ENCODE assay signal across 8 mouse cellular contexts in genomic region chr1:172324725-172325124, GRCm38 (mm10). TPM values are rescaled to one million over a fixed set of nuclear protein-coding genes. Genes with fewer than 3 reads are reported as not detected.
DNase-seq lines count a peak whose midpoint lies in the region; ATAC-seq and TF ChIP-seq lines count a peak whose summit lies in the region.

No protein-coding gene starts in this region.

- no peak overlapping the region for H3K27ac ChIP-seq in liver, embryonic 14.5 days
- H3K27ac ChIP-seq in neural tube, embryonic 14.5 days (ENCODE audit: low read depth, low read length) = no peak overlapping the region

- H3K27me3 ChIP-seq in Patski = peaks cover 4% of the 10 kb centered on the region
- peaks cover 28% of the 10 kb centered on the region for H3K27me3 ChIP-seq in liver, embryonic 14.5 days (ENCODE audit: control insufficient read depth, insufficient read depth, low read length)
- no peaks in the 10 kb centered on the region for H3K27me3 ChIP-seq in neural tube, embryonic 14.5 days (ENCODE audit: control insufficient read depth, insufficient read depth, low read length)

- TF ChIP-seq EP300 in liver, embryonic 14.5 days (IDR thresholded peaks at IDR 0.05; ENCODE audit: low read depth) = no peak

- H3K4me1 ChIP-seq in liver, embryonic 14.5 days (replicated peaks; ENCODE audit: control insufficient read depth in 2 of 2, insufficient read depth in 2 of 2, low read length in 1 of 2) = no peaks in the 10 kb centered on the region
- H3K4me1 ChIP-seq in neural tube, embryonic 14.5 days (ENCODE audit: control insufficient read depth, insufficient read depth, low read length) = peaks cover 18% of the 10 kb centered on the region

- TF ChIP-seq CTCF in Patski (IDR thresholded peaks at IDR 0.05) = no peak
- TF ChIP-seq CTCF in liver, embryonic 14.5 days (IDR thresholded peaks at IDR 0.05; ENCODE audit: low read depth) = peak; percentile 92

- ATAC-seq in Patski = peak; percentile 86
- ATAC-seq in liver, embryonic 14.5 days (ENCODE audit: insufficient read depth) = peak; percentile 54; the same call in 1 of the 2 replicates
- ATAC-seq in neural tube, embryonic 14.5 days (ENCODE audit: low read depth) = peak; percentile 15; the same call in 1 of the 2 replicates

- no peaks in the 10 kb centered on the region for H3K36me3 ChIP-seq in liver, embryonic 14.5 days (replicated peaks; ENCODE audit: control insufficient read depth, insufficient read depth, low read depth)
- H3K36me3 ChIP-seq in neural tube, embryonic 14.5 days (ENCODE audit: control insufficient read depth, insufficient read depth, low read length) = no peaks in the 10 kb centered on the region

- H3K4me3 ChIP-seq in liver, embryonic 14.5 days (ENCODE audit: insufficient read depth in 1 of 2, low read depth in 2 of 2, low read length in 2 of 2) = no peak overlapping the region
- H3K4me3 ChIP-seq in neural tube, embryonic 14.5 days (ENCODE audit: low read depth, low read length) = no peak overlapping the region

- POLR2A ChIA-PET in Patski (lab: Charles Lee) = no interaction called here

- H3K4me2 ChIP-seq in liver, embryonic 14.5 days (ENCODE audit: low read depth) = no peak overlapping the region
- no peak overlapping the region for H3K4me2 ChIP-seq in neural tube, embryonic 14.5 days (ENCODE audit: low read depth, low read length)

- WGBS in liver, embryonic 14.5 days (ENCODE audit: insufficient replicate concordance) = 10% methylated on average over 7 of the region's 7 CpGs
- 10% methylated on average over 7 of the region's 7 CpGs for WGBS in neural tube, embryonic 14.5 days

- CTCF ChIA-PET in Patski (lab: Charles Lee) = interaction anchor here (0.8 to 2.1 kb wide), 16 partner anchors 8 to 279 kb away, joined by 3 to 16 read pairs (median 4); partner anchors contain the start of gene Kcnj10

- no peak overlapping the region for H3K9ac ChIP-seq in liver, embryonic 14.5 days (replicated peaks)
- no peak overlapping the region for H3K9ac ChIP-seq in neural tube, embryonic 14.5 days (replicated peaks; ENCODE audit: low read depth, low read length)

- in situ Hi-C loops in Patski (cut with MboI; ENCODE audit: low pct_unique_long_range_greater_than_20kb) = loop anchor here (5.0 to 25.0 kb wide), 3 partner anchors 43 to 487 kb away; partner anchors contain the start of genes Cd84 and Vangl2

- peak; percentile 80 for DNase-seq in 416B (ENCODE audit: low read depth)
- no peak for DNase-seq in Patski (ENCODE audit: low read depth, low spot score)
- DNase-seq in cerebellum, postnatal 10 days = peak; percentile 91 to 95
- peak; percentile 63 to 74 for DNase-seq in frontal cortex, postnatal 25 days (ENCODE audit: low spot score in 2 of 2)
- DNase-seq in kidney, adult 18-20 months = peak; percentile 81
- peak in 1 of 3 experiments; percentile 54 for DNase-seq in liver, embryonic 14.5 days (ENCODE audit: low read depth in 3 of 3, low spot score in 3 of 3)
- peak; percentile 87 for DNase-seq in testis, postnatal 10 days (ENCODE audit: low spot score)

- H3K9me3 ChIP-seq in liver, embryonic 14.5 days (ENCODE audit: control insufficient read depth, low read length) = no peaks in the 10 kb centered on the region
- no peaks in the 10 kb centered on the region for H3K9me3 ChIP-seq in neural tube, embryonic 14.5 days (ENCODE audit: control insufficient read depth, low read length)

RNA-seq across cellular contexts. Expression of gene Kcnj9, which starts 4.4 kb away (rescaled TPM):
- 0.08 TPM for polyA plus RNA-seq in Patski (2021)
- 0.02 and 0.05 TPM in 2 replicates for polyA plus RNA-seq in liver, embryonic 14.5 days (2012; rRNA removed)
- not detected in 2 replicates for polyA plus RNA-seq in liver, embryonic 14.5 days (2014; fragmentation: Nextera tagmentation; extraction: Ambion mirVana)
- polyA plus RNA-seq in neural tube, embryonic 14.5 days (2014; fragmentation: Nextera tagmentation; extraction: Ambion mirVana) = 1.3 and 2.7 TPM in 2 replicates

RNA-seq across cellular contexts. Expression of gene Kcnj10, which starts 16.3 kb away (rescaled TPM):
- polyA plus RNA-seq in Patski (2021) = 0.04 TPM
- polyA plus RNA-seq in liver, embryonic 14.5 days (2012; rRNA removed) = 0.17 and 0.18 TPM in 2 replicates
- polyA plus RNA-seq in liver, embryonic 14.5 days (2014; fragmentation: Nextera tagmentation; extraction: Ambion mirVana) = 0.04 and 0.08 TPM in 2 replicates
- 2.3 and 2.6 TPM in 2 replicates for polyA plus RNA-seq in neural tube, embryonic 14.5 days (2014; fragmentation: Nextera tagmentation; extraction: Ambion mirVana)

RNA-seq across cellular contexts. Expression of gene Atp1a2, which starts 26.9 kb away (rescaled TPM):
- 0.69 TPM for polyA plus RNA-seq in Patski (2021)
- 0.08 and 0.10 TPM in 2 replicates for polyA plus RNA-seq in liver, embryonic 14.5 days (2012; rRNA removed)
- 0.01 and 0.08 TPM in 2 replicates for polyA plus RNA-seq in liver, embryonic 14.5 days (2014; fragmentation: Nextera tagmentation; extraction: Ambion mirVana)
- 23.6 and 27.9 TPM in 2 replicates for polyA plus RNA-seq in neural tube, embryonic 14.5 days (2014; fragmentation: Nextera tagmentation; extraction: Ambion mirVana)

RNA-seq across cellular contexts. Expression of gene Pigm, which starts 51.6 kb away (rescaled TPM):
- 6.6 TPM for polyA plus RNA-seq in Patski (2021)
- polyA plus RNA-seq in liver, embryonic 14.5 days (2012; rRNA removed) = 3.8 and 4.1 TPM in 2 replicates
- 2.3 and 2.6 TPM in 2 replicates for polyA plus RNA-seq in liver, embryonic 14.5 days (2014; fragmentation: Nextera tagmentation; extraction: Ambion mirVana)
- 5.2 and 6.1 TPM in 2 replicates for polyA plus RNA-seq in neural tube, embryonic 14.5 days (2014; fragmentation: Nextera tagmentation; extraction: Ambion mirVana)

Comparison
In these comparisons a context has a peak if more than half of its experiments do, and no peak if none do; other contexts are left out.
1. ATAC-seq: peak in every context shown above with its lines; median percentile 86 in Patski; 54 in liver, embryonic 14.5 days; 15 in neural tube, embryonic 14.5 days.
2. RNA of gene Atp1a2, which starts 26.9 kb away (polyA plus RNA-seq): 23.6 to 27.9 TPM in neural tube, embryonic 14.5 days; 0.69 TPM in Patski (single experiment) and 0.01 to 0.10 TPM in liver, embryonic 14.5 days; every median in the first group is over 10 times any median in the second.